Mouse (Mus musculus) intestine, embryonic 15.5 days (tissue): ENCODE data around the gene Sptbn1. TPM values are rescaled to one million over a fixed set of nuclear protein-coding genes. Genes with fewer than 3 reads are reported as not detected.

ENCODE experiments used
- ATAC-seq: fragments of 200-750 bp; cut with Nextera tagmentation; 2 replicates; pipeline ENCODE4 v1.8.0; 2017; ENCODE audit warnings: moderate TSS enrichment, moderate library complexity
- H3K27ac ChIP-seq: fragments of 300-500 bp; sonication (generic); 2 replicates; pipeline ENCODE4 v1.5.1; 2015; ENCODE audit warnings: mild to moderate bottlenecking, inconsistent platforms
- H3K27me3 ChIP-seq: fragments of 300-500 bp; sonication (generic); replicated peaks from 2 replicates; pipeline ENCODE4 v1.6.1; 2015; ENCODE audit warnings: inconsistent platforms
- H3K36me3 ChIP-seq: fragments of 300-500 bp; sonication (generic); 2 replicates; pipeline ENCODE4 v1.6.1; 2015; ENCODE audit warnings: inconsistent platforms
- H3K4me1 ChIP-seq: fragments of 300-500 bp; sonication (generic); replicated peaks from 2 replicates; pipeline ENCODE4 v1.6.1; 2015; ENCODE audit warnings: inconsistent platforms
- H3K4me2 ChIP-seq: fragments of 300-500 bp; sonication (generic); replicated peaks from 2 replicates; pipeline ENCODE4 v1.6.1; 2015; ENCODE audit warnings: mild to moderate bottlenecking, inconsistent platforms
- H3K4me3 ChIP-seq: fragments of 300-500 bp; sonication (generic); replicated peaks from 2 replicates; pipeline ENCODE4 v1.5.1; 2015; ENCODE audit warnings: inconsistent platforms
- H3K9ac ChIP-seq: fragments of 300-500 bp; sonication (generic); 2 replicates; pipeline ENCODE4 v1.6.1; 2015; ENCODE audit warnings: inconsistent platforms
- H3K9me3 ChIP-seq: fragments of 300-500 bp; sonication (generic); 2 replicates; pipeline ENCODE4 v1.6.1; 2016; ENCODE audit warnings: inconsistent platforms
- WGBS: fragments of 180-500 bp; shearing (Covaris S2); methylation state at CpG from one replicate; pipeline ENCODE4 v1.1.7; 2015; 5-methylcytosine and 5-hydroxymethylcytosine counted together
- polyA plus RNA-seq: library from polyadenylated mRNA; unstranded; fragments of >200 nt; fragmentation: Nextera tagmentation; extraction: Ambion mirVana; gene quantifications from 2 replicates; pipeline ENCODE4 v1.2.1, GENCODE M21; 2015

The Sptbn1 gene
- polyA plus RNA-seq, 1 experiment from 2014 or later, result 117 TPM

GRCm38 (mm10) chr11:30091892-30092291 lies 176.1 kb downstream of the Sptbn1 start:
- 48% methylated on average over 4 of the region's 4 CpGs for WGBS
- H3K27me3 ChIP-seq, result no peaks in the 10 kb centered on the region
- H3K27ac ChIP-seq, result no peak overlapping the region
- H3K4me2 ChIP-seq, result no peak overlapping the region
- H3K9me3 ChIP-seq, result no peaks in the 10 kb centered on the region
- no peaks in the 10 kb centered on the region for H3K36me3 ChIP-seq
- no peak overlapping the region for H3K9ac ChIP-seq
- H3K4me1 ChIP-seq, result no peaks in the 10 kb centered on the region
- no peak for ATAC-seq
- H3K4me3 ChIP-seq, result no peak overlapping the region

GRCm38 (mm10) chr11:30085114-30085513 lies 182.9 kb downstream of the Sptbn1 start:
- Histone ChIP-seq H3K9me3 (no peaks in the 10 kb centered on the region), H3K4me1 (no peaks in the 10 kb centered on the region), H3K9ac (no peak overlapping the region), H3K36me3 (no peaks in the 10 kb centered on the region), H3K4me3 (no peak overlapping the region), H3K27ac (no peak overlapping the region), H3K4me2 (no peak overlapping the region), H3K27me3 (no peaks in the 10 kb centered on the region)
- no peak for ATAC-seq

- H3K27me3 ChIP-seq, result no peaks in the 10 kb centered on the region
- ATAC-seq, result no peak
- no peaks in the 10 kb centered on the region for H3K4me1 ChIP-seq
- no peak overlapping the region for H3K9ac ChIP-seq
- H3K4me2 ChIP-seq, result no peak overlapping the region
- 42% methylated on average over 8 of the region's 8 CpGs for WGBS
- no peaks in the 10 kb centered on the region for H3K9me3 ChIP-seq
- no peak overlapping the region for H3K4me3 ChIP-seq
- no peaks in the 10 kb centered on the region for H3K36me3 ChIP-seq
- H3K27ac ChIP-seq, result no peak overlapping the region
These were observed 210.7 kb downstream of the Sptbn1 start for GRCm38 (mm10) chr11:30057299-30057698.

Other genes with a start within 250 kb of the Sptbn1 start
- 0.60 and 0.83 TPM in 2 replicates for gene Eml6, start 242.1 kb downstream of the Sptbn1 start, polyA plus RNA-seq
- not detected in 2 replicates for gene 4930505A04Rik, start 203.7 kb upstream of the Sptbn1 start, polyA plus RNA-seq